Mouse (Mus musculus) ES-Bruce4 (cell line): ENCODE measurements around the gene Pak7. TPM values are rescaled to one million over a fixed set of nuclear protein-coding genes. Genes with fewer than 3 reads are reported as not detected.

Experiments used
- H3K27ac ChIP-seq: 2 replicates; pipeline ENCODE4 v1.5.1; 2012; ENCODE audit warnings: low read length, inconsistent platforms; ENCODE audit not compliant: insufficient read depth
- H3K27me3 ChIP-seq: 2 replicates; pipeline ENCODE4 v1.6.1; 2012; ENCODE audit warnings: mild to moderate bottlenecking, low read length, inconsistent platforms; ENCODE audit not compliant: control insufficient read depth, poor library complexity, insufficient read depth, severe bottlenecking
- H3K36me3 ChIP-seq: 2 replicates; pipeline ENCODE4 v1.6.1; 2012; ENCODE audit warnings: inconsistent platforms, mild to moderate bottlenecking, low read length, moderate library complexity; ENCODE audit not compliant: control insufficient read depth, poor library complexity, insufficient read depth, severe bottlenecking
- H3K4me1 ChIP-seq: one replicate; pipeline ENCODE4 v1.8.1; 2011; ENCODE audit warnings: low read length; ENCODE audit not compliant: control insufficient read depth, insufficient read depth
- H3K4me3 ChIP-seq: 2 replicates; pipeline ENCODE4 v1.5.1; 2011; ENCODE audit warnings: low read depth, mild to moderate bottlenecking, low read length
- H3K9ac ChIP-seq: 2 replicates; pipeline ENCODE4 v1.6.1; 2012; ENCODE audit warnings: low read depth, mild to moderate bottlenecking, inconsistent platforms; ENCODE audit not compliant: poor library complexity, severe bottlenecking
- H3K9me3 ChIP-seq: replicated peaks from 2 replicates; pipeline ENCODE4 v1.6.1; 2012; ENCODE audit warnings: mild to moderate bottlenecking, low read length, inconsistent platforms; ENCODE audit not compliant: control insufficient read depth, poor library complexity, insufficient read depth, severe bottlenecking
- CTCF ChIP-seq: IDR thresholded peaks from one replicate; pipeline ENCODE4 v1.8.1; 2011; ENCODE audit warnings: low read depth, low read length
- EP300 ChIP-seq: IDR thresholded peaks from 2 replicates; pipeline ENCODE4 v1.6.1; 2011; ENCODE audit warnings: low read depth, low read length; ENCODE audit not compliant: insufficient read depth
- POLR2A ChIP-seq: IDR thresholded peaks from one replicate; pipeline ENCODE4 v1.8.1; 2011; ENCODE audit warnings: low read length; ENCODE audit not compliant: insufficient read depth
- polyA plus RNA-seq: library from polyadenylated mRNA; stranded (reverse); fragments of >200 nt; gene quantifications from 2 replicates; pipeline ENCODE4 v1.2.4, GENCODE M21; 2011; ENCODE audit warnings: low read depth; ENCODE audit not compliant: missing spikeins, insufficient read depth, insufficient read length

Pak7 gene
- polyA plus RNA-seq, 1 experiment = not detected

- TF ChIP-seq EP300 (no peak), CTCF (no peak), POLR2A (no peak)
- H3K4me3 ChIP-seq = no peak overlapping the region
- H3K36me3 ChIP-seq = no peaks in the 10 kb centered on the region
- H3K9me3 ChIP-seq = no peaks in the 10 kb centered on the region
- H3K27me3 ChIP-seq = no peaks in the 10 kb centered on the region
- no peaks in the 10 kb centered on the region for H3K4me1 ChIP-seq
- no peak overlapping the region for H3K9ac ChIP-seq
- H3K27ac ChIP-seq = no peak overlapping the region
Observed at GRCm38 (mm10) chr2:136118006-136118405, 269.8 kb downstream of the Pak7 start.

DNA sequence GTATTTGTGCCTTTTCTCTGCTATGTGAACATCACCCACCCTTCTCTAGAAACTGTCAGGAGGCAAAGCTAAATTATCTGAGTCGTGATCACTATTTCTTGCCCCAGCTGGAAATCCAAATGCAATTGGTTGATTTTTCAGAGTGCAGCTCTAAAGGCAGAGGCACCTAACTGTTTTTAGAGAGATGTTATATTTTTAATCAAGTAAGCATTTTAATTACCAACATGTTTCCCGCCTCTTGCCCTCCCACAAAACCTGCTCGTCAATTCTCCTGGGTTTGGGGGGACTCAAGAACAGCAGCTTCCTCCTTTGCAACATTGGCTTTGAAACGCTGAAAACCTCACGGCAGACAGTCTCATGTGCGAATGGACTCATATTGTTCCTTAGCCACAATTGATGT is 274.4 kb downstream of the Pak7 start:
- Histone ChIP-seq H3K9me3 (no peaks in the 10 kb centered on the region; the same call in 1 of the 2 replicates), H3K4me1 (no peaks in the 10 kb centered on the region), H3K4me3 (no peak overlapping the region), H3K9ac (no peak overlapping the region), H3K27ac (no peak overlapping the region), H3K36me3 (no peaks in the 10 kb centered on the region), H3K27me3 (peaks cover 2% of the 10 kb centered on the region; the same call in 1 of the 2 replicates)
- TF ChIP-seq EP300 = no peak

DNA sequence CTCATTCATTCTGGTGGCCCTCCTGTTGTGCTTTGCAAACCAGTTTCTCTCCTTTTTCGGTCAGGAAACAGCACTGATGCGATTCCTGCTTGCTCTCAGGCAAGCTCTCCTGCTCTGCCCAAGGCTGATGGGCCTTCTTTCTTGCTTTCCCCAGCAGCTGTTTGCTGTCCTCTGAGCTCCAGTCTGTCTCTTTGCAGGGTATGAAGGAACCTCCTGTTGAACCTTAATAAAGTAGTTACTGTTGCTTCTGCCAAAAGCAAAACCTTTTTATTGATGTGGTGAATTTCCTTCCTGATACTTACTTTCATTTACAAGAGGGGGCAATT is 278.8 kb downstream of the Pak7 start:
- H3K4me3 ChIP-seq = no peak overlapping the region
- H3K9me3 ChIP-seq = no peaks in the 10 kb centered on the region; the same call in 1 of the 2 replicates
- peaks cover 3% of the 10 kb centered on the region for H3K27me3 ChIP-seq
- no peak overlapping the region for H3K9ac ChIP-seq
- H3K36me3 ChIP-seq = no peaks in the 10 kb centered on the region
- H3K4me1 ChIP-seq = no peaks in the 10 kb centered on the region
- H3K27ac ChIP-seq = no peak overlapping the region
- TF ChIP-seq EP300 (no peak), CTCF (no peak), POLR2A (no peak)

GRCm38 (mm10) chr2:136108124-136109037 is 279.4 kb downstream of the Pak7 start:
- TF ChIP-seq EP300 = no peak
- TF ChIP-seq CTCF = no peak
- no peak for TF ChIP-seq POLR2A
- H3K27ac ChIP-seq = no peak overlapping the region

GRCm38 (mm10) chr2:136107597-136107996 is 280.2 kb downstream of the Pak7 start:
- TF ChIP-seq CTCF (no peak), POLR2A (no peak), EP300 (no peak)
- no peak overlapping the region for H3K27ac ChIP-seq
- no peaks in the 10 kb centered on the region; the same call in 1 of the 2 replicates for H3K9me3 ChIP-seq
- no peaks in the 10 kb centered on the region for H3K4me1 ChIP-seq
- no peaks in the 10 kb centered on the region for H3K36me3 ChIP-seq
- H3K9ac ChIP-seq = no peak overlapping the region
- H3K27me3 ChIP-seq = peaks cover 3% of the 10 kb centered on the region
- no peak overlapping the region for H3K4me3 ChIP-seq

More at GRCm38 (mm10) chr2:136108124-136109037, 279.4 kb downstream of the Pak7 start:
- Histone ChIP-seq H3K36me3 (no peaks in the 10 kb centered on the region), H3K27me3 (peaks cover 3% of the 10 kb centered on the region), H3K9ac (no peak overlapping the region), H3K9me3 (no peaks in the 10 kb centered on the region; the same call in 1 of the 2 replicates), H3K4me1 (no peaks in the 10 kb centered on the region), H3K4me3 (no peak overlapping the region)

DNA sequence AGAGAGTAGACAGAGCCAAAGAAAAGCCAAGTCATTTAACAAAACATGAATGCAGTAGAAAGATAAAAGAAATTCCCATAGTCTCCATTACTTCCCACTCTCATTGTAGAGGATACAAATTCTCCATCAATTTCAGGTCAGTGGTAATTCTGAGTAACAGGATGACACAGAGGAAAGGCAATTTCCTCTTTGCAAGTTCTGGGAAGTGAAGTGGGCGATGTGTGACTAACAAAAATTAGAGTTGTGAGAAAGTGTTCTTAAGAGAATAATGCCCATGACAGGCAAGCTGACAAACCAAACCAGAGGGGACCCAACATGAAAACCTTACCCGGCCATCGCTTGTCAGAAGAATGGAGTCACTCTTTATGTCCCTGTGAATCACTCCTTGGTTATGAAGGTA is 290.6 kb downstream of the Pak7 start:
- no peaks in the 10 kb centered on the region for H3K9me3 ChIP-seq

More for the DNA sequence above, 290.6 kb downstream of the Pak7 start:
- H3K27ac ChIP-seq = no peak overlapping the region
- H3K9ac ChIP-seq = no peak overlapping the region
- no peaks in the 10 kb centered on the region; the same call in 1 of the 2 replicates for H3K27me3 ChIP-seq
- no peaks in the 10 kb centered on the region for H3K36me3 ChIP-seq
- no peak overlapping the region for H3K4me3 ChIP-seq
- H3K4me1 ChIP-seq = no peaks in the 10 kb centered on the region
- TF ChIP-seq CTCF = no peak
- TF ChIP-seq POLR2A = no peak
- TF ChIP-seq EP300 = no peak
